Mouse (Mus musculus): ENCODE results near the gene Rundc1.

GRCm38 (mm10) chr11:101472336-101472735 is 47.5 kb downstream of the Rundc1 start:
- TF ChIP-seq CTCF (IDR thresholded peaks at IDR 0.05; ENCODE audit: low read depth) (no peak), EP300 (IDR thresholded peaks at IDR 0.05; ENCODE audit: low read depth) (no peak)
